Mouse (Mus musculus) limb, embryonic 14.5 days (tissue): ENCODE measurements around the gene Gm4756. TPM values are rescaled to one million over a fixed set of nuclear protein-coding genes. Genes with fewer than 3 reads are reported as not detected.

Experiments used
- ATAC-seq: fragments of 200-750 bp; cut with Nextera tagmentation; 2 replicates; pipeline ENCODE4 v1.8.0; 2017; ENCODE audit warnings: low read depth, moderate number of reproducible peaks, moderate TSS enrichment; ENCODE audit not compliant: low FRiP score
- DNase-seq: peaks from one replicate; pipeline ENCODE4 v3.0.0-alpha.2; 2015; ENCODE audit warnings: low spot score
- H3K27ac ChIP-seq: fragments of 300-500 bp; sonication (generic); replicated peaks from 2 replicates; pipeline ENCODE4 v1.5.1; 2014; ENCODE audit warnings: low read depth, mild to moderate bottlenecking, low read length, moderate library complexity, mixed read lengths
- H3K27me3 ChIP-seq: fragments of 300-500 bp; sonication (generic); 2 replicates; pipeline ENCODE4 v1.6.1; 2014; ENCODE audit warnings: low read length, mixed read lengths; ENCODE audit not compliant: control insufficient read depth, insufficient read depth
- H3K36me3 ChIP-seq: fragments of 300-500 bp; sonication (generic); 2 replicates; pipeline ENCODE4 v1.6.1; 2014; ENCODE audit warnings: mild to moderate bottlenecking, low read length, moderate library complexity, mixed read lengths; ENCODE audit not compliant: control insufficient read depth, insufficient read depth
- H3K4me1 ChIP-seq: fragments of 300-500 bp; sonication (generic); 2 replicates; pipeline ENCODE4 v1.6.1; 2014; ENCODE audit warnings: antibody characterized with exemption, low read length, mixed read lengths; ENCODE audit not compliant: control insufficient read depth, insufficient read depth
- H3K4me2 ChIP-seq: fragments of 300-500 bp; sonication (generic); replicated peaks from 2 replicates; pipeline ENCODE4 v1.6.1; 2014; ENCODE audit warnings: low read depth, mild to moderate bottlenecking, low read length, moderate library complexity; ENCODE audit not compliant: severe bottlenecking
- H3K4me3 ChIP-seq: fragments of 300-500 bp; sonication (generic); replicated peaks from 2 replicates; pipeline ENCODE4 v1.5.1; 2014; ENCODE audit warnings: low read length
- H3K9ac ChIP-seq: fragments of 300-500 bp; sonication (generic); 2 replicates; pipeline ENCODE4 v1.6.1; 2014; ENCODE audit warnings: mild to moderate bottlenecking, low read depth, low read length, moderate library complexity; ENCODE audit not compliant: severe bottlenecking
- H3K9me3 ChIP-seq: fragments of 300-500 bp; sonication (generic); 2 replicates; pipeline ENCODE4 v1.6.1; 2016; ENCODE audit warnings: low read length; ENCODE audit not compliant: control insufficient read depth
- POLR2A ChIP-seq: fragments of 200-500 bp; IDR thresholded peaks from 2 replicates; pipeline ENCODE4 v1.8.0; 2012; ENCODE audit warnings: inconsistent platforms, mild to moderate bottlenecking, moderate library complexity, borderline replicate concordance; ENCODE audit not compliant: insufficient read depth, insufficient read length; ENCODE audit errors: extremely low read depth
- WGBS: fragments of 180-500 bp; shearing (Covaris S2); extraction: QIAGEN DNeasy Blood & Tissue Kit; methylation state at CpG from one replicate; pipeline ENCODE4 v1.1.7; 2014; 5-methylcytosine and 5-hydroxymethylcytosine counted together
- polyA plus RNA-seq, 2 experiments: library from polyadenylated mRNA; depleted of rRNA in 1 of 2; stranded (reverse) in 1 of 2; unstranded in 1 of 2; fragments of >200 nt; fragmentation: Nextera tagmentation in 1 of 2; extraction: Ambion mirVana in 1 of 2; gene quantifications; 2 replicates each; pipeline versions ENCODE4 v1.2.1 to v1.2.3; 2012 to 2014

Gm4756 gene
- polyA plus RNA-seq, 2 experiments, result not detected

GRCm38 (mm10) chr12:72664735-72665337 is 15.4 kb upstream of the Gm4756 start, which contains the start of gene Dhrs7:
Gene Dhrs7 (minus strand): TSS chr12:72664909.
- Histone ChIP-seq H3K9ac (peak within 1 kb of the TSS; percentile 58), H3K36me3 (no peaks in the 10 kb centered on the region), H3K9me3 (no peaks in the 10 kb centered on the region), H3K4me3 (peak within 1 kb of the TSS; percentile 58), H3K27ac (no peak within 1 kb of the TSS), H3K4me1 (0 out of 2 replicates have a peak, but pooled peaks cover 3% of the 10 kb centered on the region), H3K4me2 (peak within 1 kb of the TSS; percentile 91), H3K27me3 (no peaks in the 10 kb centered on the region)
- TF ChIP-seq POLR2A, result no peak
- WGBS, result 2% methylated on average over 33 of the region's 33 CpGs
- ATAC-seq (peak; percentile 85), DNase-seq (peak; percentile 69)

GRCm38 (mm10) chr12:72664020-72664734 is 14.7 kb upstream of the Gm4756 start:
- Histone ChIP-seq H3K9me3 (no peaks in the 10 kb centered on the region), H3K4me2 (peak overlapping the region; percentile 91), H3K4me3 (peak overlapping the region; percentile 58), H3K27ac (no peak overlapping the region), H3K9ac (peak overlapping the region; percentile 58), H3K27me3 (no peaks in the 10 kb centered on the region), H3K4me1 (0 out of 2 replicates have a peak, but pooled peaks cover 3% of the 10 kb centered on the region), H3K36me3 (no peaks in the 10 kb centered on the region)
- ATAC-seq (peak; percentile 29; the same call in 1 of the 2 replicates), DNase-seq (peak; percentile 31)
- WGBS, result 8% methylated on average over 28 of the region's 28 CpGs
- no peak for TF ChIP-seq POLR2A

- H3K9me3 ChIP-seq, result no peaks in the 10 kb centered on the region
- 89% methylated on average over 16 of the region's 16 CpGs for WGBS
- no peak overlapping the region for H3K4me2 ChIP-seq
- no peak for TF ChIP-seq POLR2A
- DNase-seq (no peak), ATAC-seq (no peak)
- H3K4me3 ChIP-seq, result no peak overlapping the region
- H3K27me3 ChIP-seq, result no peaks in the 10 kb centered on the region
- H3K9ac ChIP-seq, result no peak overlapping the region
- H3K27ac ChIP-seq, result no peak overlapping the region
- no peaks in the 10 kb centered on the region for H3K4me1 ChIP-seq
- no peaks in the 10 kb centered on the region for H3K36me3 ChIP-seq
Measured at GRCm38 (mm10) chr12:72655775-72656174, 6.3 kb upstream of the Gm4756 start.

GRCm38 (mm10) chr12:72654698-72655097 is 5.2 kb upstream of the Gm4756 start:
- no peak for TF ChIP-seq POLR2A
- 18% methylated on average over 4 of the region's 4 CpGs for WGBS
- peak; percentile 32 for DNase-seq
- no peak overlapping the region for H3K4me2 ChIP-seq
- H3K36me3 ChIP-seq, result no peaks in the 10 kb centered on the region
- no peaks in the 10 kb centered on the region for H3K9me3 ChIP-seq
- H3K27me3 ChIP-seq, result no peaks in the 10 kb centered on the region
- no peak overlapping the region for H3K9ac ChIP-seq
- no peak overlapping the region for H3K4me3 ChIP-seq
- no peak for ATAC-seq
- no peaks in the 10 kb centered on the region for H3K4me1 ChIP-seq
- no peak overlapping the region for H3K27ac ChIP-seq

- DNase-seq (no peak), ATAC-seq (no peak)
- no peaks in the 10 kb centered on the region for H3K36me3 ChIP-seq
- H3K9me3 ChIP-seq, result no peaks in the 10 kb centered on the region
- H3K27me3 ChIP-seq, result no peaks in the 10 kb centered on the region
- no peak overlapping the region for H3K9ac ChIP-seq
- WGBS, result 94% methylated on average over 14 of the region's 14 CpGs
- H3K4me3 ChIP-seq, result no peak overlapping the region
- H3K4me1 ChIP-seq, result no peaks in the 10 kb centered on the region
- no peak for TF ChIP-seq POLR2A
- no peak overlapping the region for H3K4me2 ChIP-seq
- no peak overlapping the region for H3K27ac ChIP-seq
Measured at GRCm38 (mm10) chr12:72648921-72649320, 540 bp downstream of the Gm4756 start.
